Mouse (Mus musculus) neural tube, embryonic 13.5 days (tissue): ENCODE data around the gene Krtap29-1. TPM values are rescaled to one million over a fixed set of nuclear protein-coding genes. Genes with fewer than 3 reads are reported as not detected.

Experiments used
- polyA plus RNA-seq: library from polyadenylated mRNA; unstranded; fragments of >200 nt; fragmentation: Nextera tagmentation; extraction: Ambion mirVana; gene quantifications from 2 replicates; pipeline ENCODE4 v1.2.1, GENCODE M21; 2015

The Krtap29-1 gene
- polyA plus RNA-seq, 1 experiment from 2014 or later = not detected

Other genes with a start within 250 kb of the Krtap29-1 start
- not detected in 2 replicates for gene Gm14180, start 244.8 kb downstream of the Krtap29-1 start, polyA plus RNA-seq
- gene Gm11595, start 206.1 kb downstream of the Krtap29-1 start, polyA plus RNA-seq = not detected in 2 replicates
- gene Krtap4-8, start 198.3 kb downstream of the Krtap29-1 start, polyA plus RNA-seq = not detected in 2 replicates
- gene Krtap4-9, start 193.9 kb downstream of the Krtap29-1 start, polyA plus RNA-seq = not detected in 2 replicates
- not detected in 2 replicates for gene Gm11596, start 185.6 kb downstream of the Krtap29-1 start, polyA plus RNA-seq
- gene Gm11569, start 180.1 kb downstream of the Krtap29-1 start, polyA plus RNA-seq = not detected in 2 replicates
- gene Gm11554, start 174.6 kb downstream of the Krtap29-1 start, polyA plus RNA-seq = not detected in 2 replicates
- gene Krtap4-13, start 169.2 kb downstream of the Krtap29-1 start, polyA plus RNA-seq = not detected in 2 replicates
- gene Gm11564, start 163.4 kb downstream of the Krtap29-1 start, polyA plus RNA-seq = not detected in 2 replicates
- not detected in 2 replicates for gene 2300003K06Rik, start 141.0 kb downstream of the Krtap29-1 start, polyA plus RNA-seq
- gene Krtap4-16, start 127.4 kb downstream of the Krtap29-1 start, polyA plus RNA-seq = not detected in 2 replicates
- not detected in 2 replicates for gene Gm11568, start 121.1 kb downstream of the Krtap29-1 start, polyA plus RNA-seq
- not detected in 2 replicates for gene Gm11559, start 114.6 kb downstream of the Krtap29-1 start, polyA plus RNA-seq
- not detected in 2 replicates for gene Krtap9-1, start 105.7 kb downstream of the Krtap29-1 start, polyA plus RNA-seq
- gene Gm11567, start 99.9 kb downstream of the Krtap29-1 start, polyA plus RNA-seq = not detected in 2 replicates
- not detected in 2 replicates for gene Krtap31-1, start 71.1 kb downstream of the Krtap29-1 start, polyA plus RNA-seq
- gene Gm11565, start 64.3 kb downstream of the Krtap29-1 start, polyA plus RNA-seq = not detected in 2 replicates
- not detected in 2 replicates for gene Krtap31-2, start 42.8 kb downstream of the Krtap29-1 start, polyA plus RNA-seq
- not detected in 2 replicates for gene Krtap9-5, start 30.6 kb downstream of the Krtap29-1 start, polyA plus RNA-seq
- gene Krtap16-1, start 7.5 kb upstream of the Krtap29-1 start, polyA plus RNA-seq = not detected in 2 replicates
- 0.55 TPM in 1 of 2 replicates, not detected in the other for gene Krtap17-1, start 14.9 kb upstream of the Krtap29-1 start, polyA plus RNA-seq
- gene Krt33a, start 37.2 kb upstream of the Krtap29-1 start, polyA plus RNA-seq = not detected in 2 replicates
- not detected in 2 replicates for gene Krt33b, start 50.8 kb upstream of the Krtap29-1 start, polyA plus RNA-seq
- not detected in 2 replicates for gene Krt34, start 62.5 kb upstream of the Krtap29-1 start, polyA plus RNA-seq
- not detected in 2 replicates for gene Krt31, start 71.5 kb upstream of the Krtap29-1 start, polyA plus RNA-seq
- not detected in 2 replicates for gene Krt32, start 109.2 kb upstream of the Krtap29-1 start, polyA plus RNA-seq
- not detected in 2 replicates for gene Krt35, start 117.2 kb upstream of the Krtap29-1 start, polyA plus RNA-seq
- not detected in 2 replicates for gene Krt36, start 126.6 kb upstream of the Krtap29-1 start, polyA plus RNA-seq
- not detected in 2 replicates for gene Krt13, start 142.5 kb upstream of the Krtap29-1 start, polyA plus RNA-seq
- 1.0 and 4.3 TPM in 2 replicates for gene Krt15, start 156.9 kb upstream of the Krtap29-1 start, polyA plus RNA-seq
- 1.1 and 2.2 TPM in 2 replicates for gene Krt19, start 169.6 kb upstream of the Krtap29-1 start, polyA plus RNA-seq
- gene Krt9, start 214.2 kb upstream of the Krtap29-1 start, polyA plus RNA-seq = not detected in 2 replicates
- 1.6 and 7.2 TPM in 2 replicates for gene Krt14, start 228.5 kb upstream of the Krtap29-1 start, polyA plus RNA-seq